Mouse (Mus musculus): ENCODE measurements around the gene Plekhm3. TPM values are rescaled to one million over a fixed set of nuclear protein-coding genes. Genes with fewer than 3 reads are reported as not detected.

Plekhm3 gene
- total and polyA plus RNA-seq, 2 experiments from 2014 or later: 6.1 to 12.4 TPM

- DNase-seq (ENCODE audit: low spot score): no peak
- 68% methylated on average over 4 of the region's 4 CpGs for WGBS
- no peak for ATAC-seq
Measured at GRCm38 (mm10) chr1:64903415-64903814, 53.2 kb downstream of the Plekhm3 start.

GRCm38 (mm10) chr1:64902804-64903203, 53.8 kb downstream of the Plekhm3 start:
- Histone ChIP-seq H3K4me3 (ENCODE audit: low read length) (no peak overlapping the region), H3K4me2 (ENCODE audit: low read depth, low read length) (no peak overlapping the region), H3K36me3 (ENCODE audit: insufficient read depth, low read length) (no peaks in the 10 kb centered on the region), H3K4me1 (ENCODE audit: insufficient read depth, low read length) (no peaks in the 10 kb centered on the region), H3K9me3 (ENCODE audit: low read length) (no peaks in the 10 kb centered on the region), H3K9ac (replicated peaks; ENCODE audit: low read length) (no peak overlapping the region), H3K27ac (no peak overlapping the region), H3K27me3 (ENCODE audit: insufficient read depth, low read length) (no peaks in the 10 kb centered on the region)
- DNase-seq (ENCODE audit: low spot score) (no peak), ATAC-seq (no peak)
- 40% methylated on average over 2 of the region's 2 CpGs for WGBS
- no peak for TF ChIP-seq CTCF (IDR thresholded peaks at IDR 0.05; ENCODE audit: low read depth)

More at GRCm38 (mm10) chr1:64903415-64903814, 53.2 kb downstream of the Plekhm3 start:
- no peak overlapping the region for H3K9ac ChIP-seq (replicated peaks; ENCODE audit: low read length)
- no peak for TF ChIP-seq CTCF (IDR thresholded peaks at IDR 0.05; ENCODE audit: low read depth)
- H3K27ac ChIP-seq: no peak overlapping the region
- no peak overlapping the region for H3K4me2 ChIP-seq (ENCODE audit: low read depth, low read length)
- no peaks in the 10 kb centered on the region for H3K27me3 ChIP-seq (ENCODE audit: insufficient read depth, low read length)
- no peaks in the 10 kb centered on the region for H3K4me1 ChIP-seq (ENCODE audit: insufficient read depth, low read length)
- H3K9me3 ChIP-seq (ENCODE audit: low read length): no peaks in the 10 kb centered on the region
- H3K36me3 ChIP-seq (ENCODE audit: insufficient read depth, low read length): no peaks in the 10 kb centered on the region
- H3K4me3 ChIP-seq (ENCODE audit: low read length): no peak overlapping the region

- no peak for TF ChIP-seq CTCF (IDR thresholded peaks at IDR 0.05; ENCODE audit: low read depth)
- 90% methylated on average over 3 of the region's 3 CpGs for whole genome bisulfite sequencing
- Histone ChIP-seq H3K36me3 (ENCODE audit: insufficient read depth, low read length) (no peaks in the 10 kb centered on the region), H3K9me3 (ENCODE audit: low read length) (no peaks in the 10 kb centered on the region), H3K4me1 (ENCODE audit: insufficient read depth, low read length) (no peaks in the 10 kb centered on the region), H3K4me3 (ENCODE audit: low read length) (no peak overlapping the region), H3K4me2 (ENCODE audit: low read depth, low read length) (no peak overlapping the region), H3K27ac (no peak overlapping the region), H3K27me3 (ENCODE audit: insufficient read depth, low read length) (no peaks in the 10 kb centered on the region), H3K9ac (replicated peaks; ENCODE audit: low read length) (no peak overlapping the region)
- ATAC-seq: no peak
- DNase-seq (ENCODE audit: low spot score): no peak
Measured at GRCm38 (mm10) chr1:64899763-64900162, 56.9 kb downstream of the Plekhm3 start.

GRCm38 (mm10) chr1:64897485-64897884, 59.1 kb downstream of the Plekhm3 start:
- H3K27ac ChIP-seq: no peak overlapping the region
- no peak overlapping the region for H3K4me3 ChIP-seq (ENCODE audit: low read length)
- H3K27me3 ChIP-seq (ENCODE audit: insufficient read depth, low read length): no peaks in the 10 kb centered on the region
- no peak for DNase-seq (ENCODE audit: low spot score)
- no peaks in the 10 kb centered on the region for H3K36me3 ChIP-seq (ENCODE audit: insufficient read depth, low read length)
- no peaks in the 10 kb centered on the region for H3K4me1 ChIP-seq (ENCODE audit: insufficient read depth, low read length)
- no peak for ATAC-seq
- H3K4me2 ChIP-seq (ENCODE audit: low read depth, low read length): no peak overlapping the region
- 80% methylated on average over 2 of the region's 2 CpGs for WGBS
- TF ChIP-seq CTCF (IDR thresholded peaks at IDR 0.05; ENCODE audit: low read depth): no peak
- H3K9me3 ChIP-seq (ENCODE audit: low read length): no peaks in the 10 kb centered on the region
- H3K9ac ChIP-seq (replicated peaks; ENCODE audit: low read length): no peak overlapping the region

- Histone ChIP-seq H3K4me3 (ENCODE audit: low read length) (no peak overlapping the region), H3K27me3 (ENCODE audit: insufficient read depth, low read length) (no peaks in the 10 kb centered on the region), H3K27ac (no peak overlapping the region), H3K9me3 (ENCODE audit: low read length) (no peaks in the 10 kb centered on the region), H3K36me3 (ENCODE audit: insufficient read depth, low read length) (no peaks in the 10 kb centered on the region), H3K9ac (replicated peaks; ENCODE audit: low read length) (no peak overlapping the region), H3K4me1 (ENCODE audit: insufficient read depth, low read length) (no peaks in the 10 kb centered on the region), H3K4me2 (ENCODE audit: low read depth, low read length) (no peak overlapping the region)
- WGBS: 86% methylated on average over 7 of the region's 7 CpGs
- no peak for ATAC-seq
- TF ChIP-seq CTCF (IDR thresholded peaks at IDR 0.05; ENCODE audit: low read depth): no peak
- no peak for DNase-seq (ENCODE audit: low spot score)
Measured at GRCm38 (mm10) chr1:64893806-64894205, 62.8 kb downstream of the Plekhm3 start.

GRCm38 (mm10) chr1:64891332-64891731, 65.3 kb downstream of the Plekhm3 start:
- Histone ChIP-seq H3K36me3 (ENCODE audit: insufficient read depth, low read length) (no peaks in the 10 kb centered on the region), H3K27ac (no peak overlapping the region), H3K9me3 (ENCODE audit: low read length) (no peaks in the 10 kb centered on the region), H3K27me3 (ENCODE audit: insufficient read depth, low read length) (no peaks in the 10 kb centered on the region), H3K4me1 (ENCODE audit: insufficient read depth, low read length) (no peaks in the 10 kb centered on the region), H3K4me3 (ENCODE audit: low read length) (no peak overlapping the region), H3K9ac (replicated peaks; ENCODE audit: low read length) (no peak overlapping the region), H3K4me2 (ENCODE audit: low read depth, low read length) (no peak overlapping the region)
- no peak for TF ChIP-seq CTCF (IDR thresholded peaks at IDR 0.05; ENCODE audit: low read depth)
- 55% methylated on average over 4 of the region's 4 CpGs for WGBS
- ATAC-seq: no peak
- no peak for DNase-seq (ENCODE audit: low spot score)

- no peak overlapping the region for H3K4me2 ChIP-seq (ENCODE audit: low read depth, low read length)
- H3K9ac ChIP-seq (replicated peaks; ENCODE audit: low read length): no peak overlapping the region
- no peak for DNase-seq (ENCODE audit: low spot score)
- H3K4me3 ChIP-seq (ENCODE audit: low read length): no peak overlapping the region
- no peaks in the 10 kb centered on the region for H3K36me3 ChIP-seq (ENCODE audit: insufficient read depth, low read length)
- no peaks in the 10 kb centered on the region for H3K4me1 ChIP-seq (ENCODE audit: insufficient read depth, low read length)
- ATAC-seq: no peak
- H3K27me3 ChIP-seq (ENCODE audit: insufficient read depth, low read length): no peaks in the 10 kb centered on the region
- H3K9me3 ChIP-seq (ENCODE audit: low read length): no peaks in the 10 kb centered on the region
- no peak for TF ChIP-seq CTCF (IDR thresholded peaks at IDR 0.05; ENCODE audit: low read depth)
- WGBS: 92% methylated on average over 2 of the region's 2 CpGs
- no peak overlapping the region for H3K27ac ChIP-seq
Measured at GRCm38 (mm10) chr1:64887502-64888203, 69.0 kb downstream of the Plekhm3 start.

All from hindbrain, postnatal 0 days (tissue).